Mouse (Mus musculus): Measurements from ENCODE around the gene Milr1.

- TF ChIP-seq POLR2A (IDR thresholded peaks at IDR 0.05; ENCODE audit: insufficient read depth, low read depth, low read length) = no peak
- TF ChIP-seq CTCF (IDR thresholded peaks at IDR 0.05; ENCODE audit: insufficient read depth, low read depth, low read length) = no peak
These were observed 30.6 kb upstream of the Milr1 start for GRCm38 (mm10) chr11:106720379-106720778.

Data from olfactory bulb, adult 2 months (tissue).